Comparison of ENCODE assay signal across 8 mouse cellular contexts in the genomic region with DNA sequence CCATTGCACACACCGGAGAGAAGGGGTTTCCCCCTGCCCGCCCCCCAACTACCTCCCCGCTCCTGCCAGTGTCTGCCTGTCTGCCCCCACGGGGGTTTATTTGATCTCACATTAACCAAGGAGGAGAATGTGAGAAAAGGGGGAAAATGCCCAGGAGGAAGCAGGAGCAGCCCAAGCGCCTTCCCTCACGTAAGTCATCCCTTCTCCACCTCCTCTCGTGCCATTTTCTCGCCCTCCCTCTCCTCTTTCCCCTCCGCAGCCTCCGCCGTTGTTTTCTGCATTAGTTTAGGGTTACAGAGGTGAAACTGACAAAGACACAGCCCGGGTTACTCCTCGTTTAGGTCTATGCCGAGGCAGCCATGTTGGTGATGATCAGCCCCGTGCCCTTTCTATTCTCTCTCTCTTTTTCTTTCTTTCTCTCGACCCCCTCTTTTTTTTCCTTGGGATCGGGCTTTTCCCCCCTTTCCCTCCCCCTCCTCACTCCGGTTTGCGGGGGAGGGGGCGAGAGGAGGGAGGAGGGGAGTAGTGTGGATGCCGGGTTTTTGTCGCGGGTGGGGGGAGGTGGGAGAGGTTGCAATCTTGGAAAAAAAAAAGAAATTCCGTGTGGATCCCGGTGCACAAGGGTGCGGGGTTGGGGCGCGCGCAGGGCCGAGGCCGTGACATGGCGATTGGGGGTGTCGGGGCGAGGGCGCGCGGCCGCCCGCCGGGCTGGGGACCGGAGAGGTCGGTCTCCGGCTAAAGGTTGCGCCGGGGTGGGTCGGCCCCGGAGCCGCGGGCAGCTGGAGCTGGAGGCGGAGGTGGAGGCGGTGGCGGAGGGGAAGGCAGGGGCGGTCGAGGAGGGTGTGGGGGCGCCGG. TPM values are rescaled to one million over a fixed set of nuclear protein-coding genes. Genes with fewer than 3 reads are reported as not detected.
A peak's percentile ranks its signal among the peaks of the same experiment; 100 is the strongest.
DNase-seq lines count a peak whose midpoint lies in the region; ATAC-seq and TF ChIP-seq lines count a peak whose summit lies in the region.

No protein-coding gene starts in this region.

- peak overlapping the region; percentile 12 for H3K27ac ChIP-seq in ES-Bruce4 (ENCODE audit: insufficient read depth, low read length)
- peak overlapping the region; percentile 99 for H3K27ac ChIP-seq in forebrain, embryonic 14.5 days (ENCODE audit: low read depth, low read length)
- H3K27ac ChIP-seq in lung, postnatal 0 days (ENCODE audit: low read length): peak overlapping the region; percentile 96

- peak; percentile 7 for ATAC-seq in forebrain, embryonic 14.5 days
- ATAC-seq in lung, postnatal 0 days: peak; percentile 40

- H3K4me3 ChIP-seq in ES-Bruce4 (ENCODE audit: low read depth, low read length): peak overlapping the region; percentile 88
- H3K4me3 ChIP-seq in forebrain, embryonic 14.5 days (ENCODE audit: low read depth, low read length): peak overlapping the region; percentile 94
- H3K4me3 ChIP-seq in lung, postnatal 0 days (ENCODE audit: low read depth, low read length): peak overlapping the region; percentile 85

- peak; percentile 76 for DNase-seq in brain, embryonic 14.5 days (ENCODE audit: low read depth)
- DNase-seq in forebrain, embryonic 14.5 days (ENCODE audit: low spot score): peak; percentile 59
- DNase-seq in heart, postnatal 36 days: peak; percentile 36 to 66
- DNase-seq in layer of hippocampus, adult 8-10 months (ENCODE audit: low spot score in 2 of 2): peak; percentile 11 to 28
- peak; percentile 49 for DNase-seq in lung, postnatal 0 days (ENCODE audit: low spot score)
- DNase-seq in retina, postnatal 7 days (ENCODE audit: low read depth, low spot score): peak; percentile 27
- peak; percentile 26 for DNase-seq in urinary bladder, postnatal 10 days (ENCODE audit: low spot score)

- no peaks in the 10 kb centered on the region for H3K27me3 ChIP-seq in ES-Bruce4 (ENCODE audit: control insufficient read depth, insufficient read depth, low read length, poor library complexity, severe bottlenecking)
- no peaks in the 10 kb centered on the region for H3K27me3 ChIP-seq in forebrain, embryonic 14.5 days (replicated peaks; ENCODE audit: control insufficient read depth, insufficient read depth, low read length)
- H3K27me3 ChIP-seq in lung, postnatal 0 days (replicated peaks; ENCODE audit: insufficient read depth, low read length): no peaks in the 10 kb centered on the region

- TF ChIP-seq EP300 in ES-Bruce4 (IDR thresholded peaks at IDR 0.05; ENCODE audit: insufficient read depth, low read depth, low read length): no peak
- TF ChIP-seq EP300 in lung, postnatal 0 days (IDR thresholded peaks at IDR 0.05): no peak

- no peaks in the 10 kb centered on the region for H3K36me3 ChIP-seq in ES-Bruce4 (ENCODE audit: control insufficient read depth, insufficient read depth, low read length, poor library complexity, severe bottlenecking)
- H3K36me3 ChIP-seq in forebrain, embryonic 14.5 days (ENCODE audit: control insufficient read depth, insufficient read depth, low read length): no peaks in the 10 kb centered on the region
- no peaks in the 10 kb centered on the region for H3K36me3 ChIP-seq in lung, postnatal 0 days (ENCODE audit: insufficient read depth, low read length)

- peak overlapping the region; percentile 99 for H3K9ac ChIP-seq in ES-Bruce4 (ENCODE audit: low read depth, poor library complexity, severe bottlenecking)
- peak overlapping the region; percentile 98 for H3K9ac ChIP-seq in forebrain, embryonic 14.5 days (ENCODE audit: low read length)
- peak overlapping the region; percentile 90 for H3K9ac ChIP-seq in lung, postnatal 0 days (replicated peaks; ENCODE audit: low read depth)

- TF ChIP-seq CTCF in ES-Bruce4 (IDR thresholded peaks at IDR 0.05; ENCODE audit: low read depth, low read length): no peak
- TF ChIP-seq CTCF in brain, embryonic 14.5 days (IDR thresholded peaks at IDR 0.05; ENCODE audit: borderline replicate concordance, extremely low read depth, insufficient read depth, insufficient read length): no peak
- TF ChIP-seq CTCF in lung, postnatal 0 days (IDR thresholded peaks at IDR 0.05): no peak

- H3K4me2 ChIP-seq in forebrain, embryonic 14.5 days (ENCODE audit: low read length): peak overlapping the region; percentile 89
- H3K4me2 ChIP-seq in lung, postnatal 0 days (replicated peaks; ENCODE audit: low read depth, low read length): peak overlapping the region; percentile 92

- WGBS in forebrain, embryonic 14.5 days: 0% methylated on average over 37 of the region's 56 CpGs
- WGBS in lung, postnatal 0 days: under 1% methylated on average over 44 of the region's 56 CpGs

- no peaks in the 10 kb centered on the region for H3K4me1 ChIP-seq in ES-Bruce4 (ENCODE audit: control insufficient read depth, insufficient read depth, low read length)
- H3K4me1 ChIP-seq in forebrain, embryonic 14.5 days (ENCODE audit: control insufficient read depth, insufficient read depth, low read length): peaks cover 12% of the 10 kb centered on the region; the same call in 1 of the 2 replicates
- H3K4me1 ChIP-seq in lung, postnatal 0 days (ENCODE audit: insufficient read depth, low read depth, low read length): peaks cover 8% of the 10 kb centered on the region; the same call in 1 of the 2 replicates

- no peak for TF ChIP-seq POLR2A in ES-Bruce4 (IDR thresholded peaks at IDR 0.05; ENCODE audit: insufficient read depth, low read length)
- TF ChIP-seq POLR2A in brain, embryonic 14.5 days (IDR thresholded peaks at IDR 0.05; ENCODE audit: borderline replicate concordance, extremely low read depth, insufficient read depth, insufficient read length, poor library complexity, severe bottlenecking): peak; percentile 28; the same call in 1 of the 2 replicates

- intact Hi-C loops in heart, postnatal 36 days (cut with DNase I): loop anchor here (2.0 to 10.0 kb wide), 5 partner anchors 56 to 606 kb away; a partner anchor contains a TSS

- H3K9me3 ChIP-seq in ES-Bruce4 (replicated peaks; ENCODE audit: control insufficient read depth, insufficient read depth, low read length, poor library complexity, severe bottlenecking): peaks cover 2% of the 10 kb centered on the region; the same call in 1 of the 2 replicates
- H3K9me3 ChIP-seq in forebrain, embryonic 14.5 days (replicated peaks; ENCODE audit: control insufficient read depth, low read length): no peaks in the 10 kb centered on the region
- no peaks in the 10 kb centered on the region for H3K9me3 ChIP-seq in lung, postnatal 0 days (ENCODE audit: low read length)

RNA-seq across cellular contexts. Expression of a gene that starts 0.5 kb away (rescaled TPM):
- 3.5 and 4.0 TPM in 2 replicates for polyA plus RNA-seq in ES-Bruce4 (2011; ENCODE audit: insufficient read depth, insufficient read length, low read depth, missing spikeins)
- 33.9 and 48.6 TPM in 2 replicates for polyA plus RNA-seq in brain, embryonic 14.5 days (2012; rRNA removed)
- polyA plus RNA-seq in forebrain, embryonic 14.5 days (2014; fragmentation: Nextera tagmentation; extraction: Ambion mirVana): 10.2 and 12.2 TPM in 2 replicates
- total RNA-seq in heart, postnatal 36 days (2021): 10 to 100 TPM in 1 of 2 experiments, 1 to 10 TPM in 1; 10.0 to 17.2 TPM
- 10 to 100 TPM; 30.4 to 33.4 (median 32.7) TPM for total RNA-seq in layer of hippocampus, adult 8-10 months (2022)
- 3.4 and 4.2 TPM in 2 replicates for polyA plus RNA-seq in lung, postnatal 0 days (2015; fragmentation: Nextera tagmentation; extraction: Ambion mirVana)

Comparison
In these comparisons a context has a peak if more than half of its experiments do, and no peak if none do; other contexts are left out.
1. Peak in every context shown above with its lines: DNase-seq, ATAC-seq, H3K4me3 ChIP-seq and H3K27ac ChIP-seq.
2. H3K27ac ChIP-seq: peak in every context shown above with its lines; median percentile 99 in forebrain, embryonic 14.5 days; 96 in lung, postnatal 0 days; 12 in ES-Bruce4.
3. DNase-seq: peak in every context shown above with its lines; median percentile 76 in brain, embryonic 14.5 days; 59 in forebrain, embryonic 14.5 days; 51 in heart, postnatal 36 days; 49 in lung, postnatal 0 days; 27 in retina, postnatal 7 days; 26 in urinary bladder, postnatal 10 days; 20 in layer of hippocampus, adult 8-10 months.